Mouse (Mus musculus): Measurements from ENCODE around the gene Ccdc9b. TPM values are rescaled to one million over a fixed set of nuclear protein-coding genes. Genes with fewer than 3 reads are reported as not detected.
A peak's percentile ranks its signal among the peaks of the same experiment; 100 is the strongest.

Ccdc9b gene
- polyA plus RNA-seq, 1 experiment from 2014 or later: 0.37 TPM

GRCm38 (mm10) chr2:118781115-118781514 lies 18.7 kb upstream of the Ccdc9b start:
- peaks cover 20% of the 10 kb centered on the region; the same call in 1 of the 2 replicates for H3K27me3 ChIP-seq (ENCODE audit: control insufficient read depth, insufficient read depth, low read depth, low read length)
- no peak overlapping the region for H3K27ac ChIP-seq (ENCODE audit: low read length)
- H3K36me3 ChIP-seq (ENCODE audit: control insufficient read depth, insufficient read depth): no peaks in the 10 kb centered on the region
- ATAC-seq (ENCODE audit: low read depth): no peak
- WGBS (ENCODE audit: insufficient replicate concordance): 27% methylated on average over 1 of the region's 1 CpGs
- H3K4me2 ChIP-seq (ENCODE audit: low read depth, low read length): no peak overlapping the region
- H3K9ac ChIP-seq (ENCODE audit: low read depth, low read length): no peak overlapping the region
- no peak overlapping the region for H3K4me3 ChIP-seq (ENCODE audit: low read depth, low read length)
- H3K4me1 ChIP-seq (ENCODE audit: control insufficient read depth, low read depth, low read length): peaks cover 10% of the 10 kb centered on the region
- H3K9me3 ChIP-seq (replicated peaks; ENCODE audit: control insufficient read depth, low read length): no peaks in the 10 kb centered on the region

GRCm38 (mm10) chr2:118779504-118780480 lies 17.3 kb upstream of the Ccdc9b start, which contains the start of gene Disp2:
Disp2 (plus strand) TSS chr2:118779719.
- no peaks in the 10 kb centered on the region for H3K9me3 ChIP-seq (replicated peaks; ENCODE audit: control insufficient read depth, low read length)
- no peak within 1 kb of the TSS for H3K9ac ChIP-seq (ENCODE audit: low read depth, low read length)
- no peak within 1 kb of the TSS for H3K27ac ChIP-seq (ENCODE audit: low read length)
- peaks cover 10% of the 10 kb centered on the region for H3K4me1 ChIP-seq (ENCODE audit: control insufficient read depth, low read depth, low read length)
- peak within 1 kb of the TSS; percentile 26 for H3K4me3 ChIP-seq (ENCODE audit: low read depth, low read length)
- H3K36me3 ChIP-seq (ENCODE audit: control insufficient read depth, insufficient read depth): no peaks in the 10 kb centered on the region
- peak; percentile 82 for ATAC-seq (ENCODE audit: low read depth)
- H3K4me2 ChIP-seq (ENCODE audit: low read depth, low read length): peak within 1 kb of the TSS; percentile 52
- peaks cover 20% of the 10 kb centered on the region; the same call in 1 of the 2 replicates for H3K27me3 ChIP-seq (ENCODE audit: control insufficient read depth, insufficient read depth, low read depth, low read length)
- 11% methylated on average over 39 of the region's 39 CpGs for WGBS (ENCODE audit: insufficient replicate concordance)

GRCm38 (mm10) chr2:118779065-118779464 lies 16.6 kb upstream of the Ccdc9b start:
- Histone ChIP-seq H3K4me1 (ENCODE audit: control insufficient read depth, low read depth, low read length) (peaks cover 10% of the 10 kb centered on the region), H3K4me2 (ENCODE audit: low read depth, low read length) (peak overlapping the region; percentile 52), H3K27ac (ENCODE audit: low read length) (no peak overlapping the region), H3K9me3 (replicated peaks; ENCODE audit: control insufficient read depth, low read length) (no peaks in the 10 kb centered on the region), H3K27me3 (ENCODE audit: control insufficient read depth, insufficient read depth, low read depth, low read length) (peaks cover 20% of the 10 kb centered on the region; the same call in 1 of the 2 replicates), H3K9ac (ENCODE audit: low read depth, low read length) (no peak overlapping the region), H3K4me3 (ENCODE audit: low read depth, low read length) (peak overlapping the region; percentile 26), H3K36me3 (ENCODE audit: control insufficient read depth, insufficient read depth) (no peaks in the 10 kb centered on the region)
- no peak for ATAC-seq (ENCODE audit: low read depth)
- 22% methylated on average over 10 of the region's 10 CpGs for WGBS (ENCODE audit: insufficient replicate concordance)

- Histone ChIP-seq H3K36me3 (ENCODE audit: control insufficient read depth, insufficient read depth) (no peaks in the 10 kb centered on the region), H3K4me3 (ENCODE audit: low read depth, low read length) (no peak overlapping the region), H3K27ac (ENCODE audit: low read length) (no peak overlapping the region), H3K4me2 (ENCODE audit: low read depth, low read length) (no peak overlapping the region), H3K27me3 (ENCODE audit: control insufficient read depth, insufficient read depth, low read depth, low read length) (peaks cover 20% of the 10 kb centered on the region; the same call in 1 of the 2 replicates), H3K9ac (ENCODE audit: low read depth, low read length) (no peak overlapping the region), H3K4me1 (ENCODE audit: control insufficient read depth, low read depth, low read length) (peaks cover 10% of the 10 kb centered on the region), H3K9me3 (replicated peaks; ENCODE audit: control insufficient read depth, low read length) (no peaks in the 10 kb centered on the region)
- ATAC-seq (ENCODE audit: low read depth): no peak
- WGBS (ENCODE audit: insufficient replicate concordance): 34% methylated on average over 4 of the region's 4 CpGs
Measured at GRCm38 (mm10) chr2:118778418-118778817, 16.0 kb upstream of the Ccdc9b start.

- Histone ChIP-seq H3K4me1 (ENCODE audit: control insufficient read depth, low read depth, low read length) (peaks cover 10% of the 10 kb centered on the region), H3K36me3 (ENCODE audit: control insufficient read depth, insufficient read depth) (no peaks in the 10 kb centered on the region), H3K4me2 (ENCODE audit: low read depth, low read length) (no peak overlapping the region), H3K27ac (ENCODE audit: low read length) (no peak overlapping the region), H3K9ac (ENCODE audit: low read depth, low read length) (no peak overlapping the region), H3K27me3 (ENCODE audit: control insufficient read depth, insufficient read depth, low read depth, low read length) (peaks cover 16% of the 10 kb centered on the region; the same call in 1 of the 2 replicates), H3K4me3 (ENCODE audit: low read depth, low read length) (no peak overlapping the region), H3K9me3 (replicated peaks; ENCODE audit: control insufficient read depth, low read length) (no peaks in the 10 kb centered on the region)
- 53% methylated on average over 2 of the region's 2 CpGs for WGBS (ENCODE audit: insufficient replicate concordance)
- ATAC-seq (ENCODE audit: low read depth): no peak
Measured at GRCm38 (mm10) chr2:118776295-118776694, 13.8 kb upstream of the Ccdc9b start.

GRCm38 (mm10) chr2:118775846-118776245 lies 13.4 kb upstream of the Ccdc9b start:
- H3K9me3 ChIP-seq (replicated peaks; ENCODE audit: control insufficient read depth, low read length): no peaks in the 10 kb centered on the region
- no peak overlapping the region for H3K27ac ChIP-seq (ENCODE audit: low read length)
- WGBS (ENCODE audit: insufficient replicate concordance): 60% methylated on average over 3 of the region's 4 CpGs
- ATAC-seq (ENCODE audit: low read depth): no peak
- no peak overlapping the region for H3K4me2 ChIP-seq (ENCODE audit: low read depth, low read length)
- peaks cover 10% of the 10 kb centered on the region for H3K4me1 ChIP-seq (ENCODE audit: control insufficient read depth, low read depth, low read length)
- peaks cover 16% of the 10 kb centered on the region; the same call in 1 of the 2 replicates for H3K27me3 ChIP-seq (ENCODE audit: control insufficient read depth, insufficient read depth, low read depth, low read length)
- no peaks in the 10 kb centered on the region for H3K36me3 ChIP-seq (ENCODE audit: control insufficient read depth, insufficient read depth)
- no peak overlapping the region for H3K9ac ChIP-seq (ENCODE audit: low read depth, low read length)
- no peak overlapping the region for H3K4me3 ChIP-seq (ENCODE audit: low read depth, low read length)

GRCm38 (mm10) chr2:118775396-118775795 lies 12.9 kb upstream of the Ccdc9b start:
- H3K4me1 ChIP-seq (ENCODE audit: control insufficient read depth, low read depth, low read length): peaks cover 10% of the 10 kb centered on the region
- no peak for ATAC-seq (ENCODE audit: low read depth)
- H3K4me3 ChIP-seq (ENCODE audit: low read depth, low read length): no peak overlapping the region
- no peaks in the 10 kb centered on the region for H3K36me3 ChIP-seq (ENCODE audit: control insufficient read depth, insufficient read depth)
- no peaks in the 10 kb centered on the region for H3K9me3 ChIP-seq (replicated peaks; ENCODE audit: control insufficient read depth, low read length)
- peaks cover 16% of the 10 kb centered on the region; the same call in 1 of the 2 replicates for H3K27me3 ChIP-seq (ENCODE audit: control insufficient read depth, insufficient read depth, low read depth, low read length)
- no peak overlapping the region for H3K27ac ChIP-seq (ENCODE audit: low read length)
- H3K9ac ChIP-seq (ENCODE audit: low read depth, low read length): no peak overlapping the region
- WGBS (ENCODE audit: insufficient replicate concordance): 44% methylated on average over 1 of the region's 1 CpGs
- no peak overlapping the region for H3K4me2 ChIP-seq (ENCODE audit: low read depth, low read length)

- ATAC-seq (ENCODE audit: low read depth): no peak
- no peak overlapping the region for H3K4me3 ChIP-seq (ENCODE audit: low read depth, low read length)
- no peak overlapping the region for H3K27ac ChIP-seq (ENCODE audit: low read length)
- H3K27me3 ChIP-seq (ENCODE audit: control insufficient read depth, insufficient read depth, low read depth, low read length): peaks cover 8% of the 10 kb centered on the region; the same call in 1 of the 2 replicates
- no peak overlapping the region for H3K4me2 ChIP-seq (ENCODE audit: low read depth, low read length)
- peaks cover 4% of the 10 kb centered on the region for H3K4me1 ChIP-seq (ENCODE audit: control insufficient read depth, low read depth, low read length)
- H3K9ac ChIP-seq (ENCODE audit: low read depth, low read length): no peak overlapping the region
- H3K36me3 ChIP-seq (ENCODE audit: control insufficient read depth, insufficient read depth): no peaks in the 10 kb centered on the region
- 48% methylated on average over 2 of the region's 2 CpGs for WGBS (ENCODE audit: insufficient replicate concordance)
- H3K9me3 ChIP-seq (replicated peaks; ENCODE audit: control insufficient read depth, low read length): no peaks in the 10 kb centered on the region
Measured at GRCm38 (mm10) chr2:118774536-118774935, 12.1 kb upstream of the Ccdc9b start.
